Mouse (Mus musculus): ENCODE data around the gene Abcg5. TPM values are rescaled to one million over a fixed set of nuclear protein-coding genes. Genes with fewer than 3 reads are reported as not detected.

Abcg5 gene
- 6.4 and 11.5 TPM in 2 replicates for polyA plus RNA-seq (2012; rRNA removed)

GRCm38 (mm10) chr17:84682734-84683717 is at the start of gene Abcg5:
Gene Abcg5, minus strand, starts transcription at chr17:84683011.

GRCm38 (mm10) chr17:84675951-84676366 is 6.9 kb downstream of the Abcg5 start, which contains the start of gene Abcg8:
Gene Abcg8, plus strand, starts transcription at chr17:84676302.

GRCm38 (mm10) chr17:84626276-84626856 is 56.4 kb downstream of the Abcg5 start, which contains the start of gene Dync2li1:
Gene Dync2li1, plus strand, starts transcription at chr17:84626496.

Other genes with a start within 250 kb of the Abcg5 start
- gene Thada, start 216.8 kb downstream of the Abcg5 start, polyA plus RNA-seq (2012; rRNA removed), result 4.7 and 6.1 TPM in 2 replicates
- 6.0 and 6.1 TPM in 2 replicates for gene Plekhh2, start 171.1 kb downstream of the Abcg5 start, polyA plus RNA-seq (2012; rRNA removed)
- 0.69 and 1.2 TPM in 2 replicates for gene Dync2li1, start 56.5 kb downstream of the Abcg5 start, polyA plus RNA-seq (2012; rRNA removed)
- 3.7 and 5.9 TPM in 2 replicates for gene Abcg8, start 6.7 kb downstream of the Abcg5 start, polyA plus RNA-seq (2012; rRNA removed)
- 7.0 and 8.7 TPM in 2 replicates for gene Lrpprc, start 107.8 kb upstream of the Abcg5 start, polyA plus RNA-seq (2012; rRNA removed)